Mouse (Mus musculus) liver, adult (tissue): ENCODE results near the gene Srrm2.

Source experiments
- GATA4 ChIP-seq: IDR thresholded peaks from 2 replicates; pipeline ENCODE4 v1.6.1; 2014; ENCODE audit warnings: mild to moderate bottlenecking, low read length; ENCODE audit not compliant: insufficient replicate concordance

Gene Srrm2

DNA sequence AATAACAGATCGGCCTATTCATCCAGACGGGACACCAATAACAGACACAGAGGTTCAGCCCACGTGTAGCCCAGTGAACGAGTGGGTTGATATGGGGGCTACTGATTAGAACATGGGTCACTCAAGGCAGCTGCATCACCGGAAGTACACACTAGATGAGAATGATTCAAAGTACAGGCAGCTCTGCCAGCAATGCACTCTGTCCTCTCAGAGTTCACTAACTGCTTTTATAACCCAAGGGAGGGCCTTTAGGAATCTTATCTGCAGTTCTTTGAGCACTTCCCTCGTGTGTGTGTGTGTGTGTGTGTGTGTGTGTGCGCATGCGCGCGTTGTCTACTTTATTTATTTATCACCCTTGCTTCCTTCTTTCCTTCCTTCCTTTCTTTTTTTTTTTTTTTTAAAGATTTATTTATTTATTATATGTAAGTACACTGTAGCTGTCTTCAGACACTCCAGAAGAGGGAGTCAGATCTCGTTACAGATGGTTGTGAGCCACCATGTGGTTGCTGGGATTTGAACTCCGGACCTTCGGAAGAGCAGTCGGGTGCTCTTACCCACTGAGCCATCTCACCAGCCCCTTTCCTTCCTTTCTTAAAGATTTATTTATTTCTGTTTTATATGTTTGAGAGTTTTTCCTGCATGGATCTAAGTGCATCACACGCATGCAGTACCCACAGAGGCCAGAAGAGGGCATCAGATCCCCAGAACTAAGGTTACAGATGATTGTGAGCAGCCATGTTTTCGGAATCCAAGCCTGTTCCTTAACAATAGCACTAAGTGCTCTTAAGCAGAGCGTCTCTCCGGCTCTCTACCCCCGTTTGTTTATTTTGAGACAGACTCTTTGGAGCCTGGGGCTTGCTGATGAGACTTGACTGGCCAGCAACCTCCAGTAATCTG lies 60.8 kb downstream of the Srrm2 start:
- peak; percentile 88 for TF ChIP-seq GATA4

DNA sequence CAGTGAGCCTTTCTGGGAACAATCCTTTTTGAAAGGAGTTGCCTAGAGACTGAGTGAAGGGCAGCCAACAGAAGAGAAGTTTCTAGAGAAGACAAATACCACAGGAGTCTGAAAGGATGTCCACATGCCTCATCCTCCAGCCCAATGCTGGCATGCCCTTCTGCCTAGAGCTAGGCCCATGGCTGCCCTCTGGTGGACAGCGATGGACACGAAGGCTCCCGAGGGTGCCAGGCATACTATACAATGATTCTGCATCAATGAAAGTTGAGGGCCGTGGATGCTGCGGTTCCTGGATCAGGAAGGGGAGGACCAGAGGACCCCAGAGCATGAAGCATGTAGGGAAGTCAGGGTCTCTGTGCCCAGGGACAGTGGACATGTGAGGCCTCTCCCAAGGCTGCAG lies 63.0 kb downstream of the Srrm2 start:
- no peak for TF ChIP-seq GATA4

DNA sequence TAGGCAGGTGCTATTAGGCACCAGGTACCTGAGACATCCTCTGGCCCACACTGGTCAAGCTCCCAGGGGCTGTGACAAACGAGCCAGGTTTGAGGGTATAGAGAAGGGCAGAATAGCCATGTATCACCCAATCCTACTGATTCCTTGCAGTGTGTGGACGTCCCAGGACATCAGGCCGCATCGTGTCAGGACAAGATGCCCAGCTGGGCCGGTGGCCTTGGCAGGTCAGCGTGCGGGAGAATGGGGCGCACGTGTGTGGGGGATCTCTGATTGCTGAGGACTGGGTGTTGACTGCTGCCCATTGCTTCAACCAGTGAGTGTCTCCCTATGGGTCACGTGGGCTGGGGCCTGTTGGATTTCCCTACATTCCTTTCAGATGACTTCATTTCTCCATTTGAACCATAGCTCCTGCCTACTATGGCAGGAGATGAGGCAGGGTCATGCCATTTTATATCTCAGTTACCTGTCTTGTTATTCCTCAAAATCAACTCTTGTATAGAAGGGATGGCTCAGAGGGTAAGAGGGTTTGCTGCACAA lies 64.0 kb downstream of the Srrm2 start:
- TF ChIP-seq GATA4: no peak

DNA sequence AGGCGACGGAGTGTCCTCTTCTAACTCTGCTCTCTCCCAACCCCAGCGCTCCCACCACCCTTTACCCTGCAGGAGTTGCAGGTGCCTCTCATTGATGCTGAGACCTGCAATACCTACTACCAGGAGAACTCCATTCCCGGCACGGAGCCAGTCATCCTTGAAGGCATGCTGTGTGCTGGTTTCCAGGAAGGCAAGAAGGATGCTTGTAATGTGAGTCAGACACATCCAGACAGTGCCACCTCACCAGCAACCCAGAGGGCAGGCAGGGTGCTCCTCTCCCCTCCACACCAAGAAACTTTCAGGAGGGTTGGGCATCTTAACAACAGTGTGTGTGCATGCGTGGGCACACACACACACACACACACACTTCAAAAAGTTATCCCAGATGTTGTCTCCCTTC lies 66.9 kb downstream of the Srrm2 start:
- no peak for TF ChIP-seq GATA4

DNA sequence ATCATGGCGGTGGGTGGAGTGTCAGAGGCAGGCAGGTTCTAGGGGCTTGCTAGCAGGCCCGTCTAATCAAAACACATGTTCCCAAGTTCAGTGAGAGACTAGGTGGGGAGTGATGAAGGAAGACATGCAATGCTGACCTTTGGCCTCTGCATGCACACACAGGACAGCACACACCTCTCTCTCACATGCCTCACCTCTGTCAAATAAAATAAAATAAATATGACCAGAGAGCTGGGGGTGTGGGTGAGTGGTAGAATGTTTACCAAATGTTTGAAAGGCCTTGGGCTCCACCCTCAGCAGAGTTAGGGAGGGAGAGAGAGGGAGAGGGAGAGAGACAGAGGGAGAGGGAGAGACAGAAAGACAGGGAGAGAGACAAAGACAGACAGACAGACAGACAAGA lies 67.6 kb downstream of the Srrm2 start:
- TF ChIP-seq GATA4: no peak

DNA sequence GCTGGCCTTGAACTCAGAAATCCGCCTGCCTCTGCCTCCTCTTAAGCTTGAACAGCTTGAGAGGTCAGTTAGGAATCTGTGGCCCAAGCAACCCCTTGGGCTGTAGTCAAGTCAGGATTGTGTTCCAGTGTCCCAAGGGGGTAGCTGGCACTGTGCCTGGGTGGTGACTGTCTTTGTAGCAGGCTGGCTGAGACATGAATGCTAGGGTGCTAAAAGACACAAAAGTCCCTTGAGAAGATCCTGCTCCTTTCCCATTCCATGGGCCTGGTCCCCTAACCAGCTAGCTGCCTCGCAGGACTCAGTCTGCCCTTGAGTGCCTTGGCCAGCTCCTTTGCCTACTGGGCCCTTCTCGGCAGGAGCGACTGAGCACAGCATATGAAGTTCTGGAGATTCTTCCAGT lies 72.6 kb downstream of the Srrm2 start:
- TF ChIP-seq GATA4: no peak

DNA sequence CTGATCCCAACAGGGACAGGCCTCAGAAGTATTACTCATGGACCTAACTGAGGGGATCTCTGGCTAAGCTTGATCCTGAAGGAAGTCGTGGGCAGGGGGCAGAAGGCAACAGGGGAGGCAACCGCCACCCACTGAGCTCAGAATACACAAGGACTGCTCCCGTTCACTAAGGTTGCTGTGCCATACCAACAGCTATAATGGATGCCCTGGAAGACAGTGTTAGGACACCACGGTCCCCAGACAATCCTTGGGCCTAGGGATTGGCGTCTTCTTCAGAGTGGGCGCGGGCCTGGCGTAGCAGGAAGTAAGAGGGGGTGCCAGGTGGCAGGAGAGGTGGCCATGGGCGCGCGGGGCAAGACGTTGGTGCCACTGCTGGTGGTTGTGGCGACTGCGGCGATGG lies 77.4 kb downstream of the Srrm2 start, which contains the start of gene Prss21:
Gene Prss21 (plus strand): TSS at position 301 of the 400 bp plus-strand sequence.
- no peak for TF ChIP-seq GATA4

DNA sequence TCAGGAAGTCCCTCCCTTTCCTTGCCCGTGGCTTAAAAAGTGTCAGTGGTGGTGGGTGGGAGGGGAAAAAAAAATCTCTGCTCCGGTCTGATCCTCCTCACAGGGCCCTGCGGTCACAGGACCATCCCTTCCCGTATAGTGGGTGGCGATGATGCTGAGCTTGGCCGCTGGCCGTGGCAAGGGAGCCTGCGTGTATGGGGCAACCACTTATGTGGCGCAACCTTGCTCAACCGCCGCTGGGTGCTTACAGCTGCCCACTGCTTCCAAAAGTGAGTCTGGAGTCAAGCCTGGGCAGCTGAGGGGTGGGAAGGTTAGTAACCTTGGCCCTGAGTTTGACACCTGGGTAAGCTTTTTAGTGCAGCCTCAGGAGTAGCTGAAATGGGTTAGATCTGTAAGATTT lies 78.2 kb downstream of the Srrm2 start:
- no peak for TF ChIP-seq GATA4
